Mouse (Mus musculus): Measurements from ENCODE around the gene Pofut1. TPM values are rescaled to one million over a fixed set of nuclear protein-coding genes. Genes with fewer than 3 reads are reported as not detected.

Pofut1 gene
- polyA plus RNA-seq, 1 experiment from 2014 or later = 3.7 TPM

- under 1% methylated on average over 63 of the region's 63 CpGs for WGBS
- H3K27me3 ChIP-seq (replicated peaks) = no peaks in the 10 kb centered on the region
- peak within 1 kb of the TSS; percentile 80 for H3K4me3 ChIP-seq
- peak within 1 kb of the TSS; percentile 83 for H3K4me2 ChIP-seq
- H3K36me3 ChIP-seq = 0 out of 2 replicates have a peak, but pooled peaks cover 3% of the 10 kb centered on the region
- H3K27ac ChIP-seq (ENCODE audit: poor library complexity, severe bottlenecking) = no peak within 1 kb of the TSS
- peaks cover 20% of the 10 kb centered on the region for H3K4me1 ChIP-seq (replicated peaks)
- peak; percentile 90 for ATAC-seq (ENCODE audit: insufficient number of reproducible peaks, low FRiP score)
- H3K9me3 ChIP-seq (replicated peaks) = no peaks in the 10 kb centered on the region
- H3K9ac ChIP-seq = peak within 1 kb of the TSS; percentile 90
These were observed 49.9 kb downstream of the Pofut1 start, which contains the start of gene Kif3b for GRCm38 (mm10) chr2:153290938-153291928. TSS of gene Kif3b (plus strand) at chr2:153291413.

- H3K27ac ChIP-seq (ENCODE audit: poor library complexity, severe bottlenecking) = no peak overlapping the region
- peak overlapping the region; percentile 90; the same call in 1 of the 2 replicates for H3K9ac ChIP-seq
- peak overlapping the region; percentile 80 for H3K4me3 ChIP-seq
- no peak; the same call in 1 of the 2 replicates for ATAC-seq (ENCODE audit: insufficient number of reproducible peaks, low FRiP score)
- peaks cover 20% of the 10 kb centered on the region for H3K4me1 ChIP-seq (replicated peaks)
- H3K36me3 ChIP-seq = 0 out of 2 replicates have a peak, but pooled peaks cover 3% of the 10 kb centered on the region
- 44% methylated on average over 7 of the region's 7 CpGs for WGBS
- no peaks in the 10 kb centered on the region for H3K27me3 ChIP-seq (replicated peaks)
- no peaks in the 10 kb centered on the region for H3K9me3 ChIP-seq (replicated peaks)
- peak overlapping the region; percentile 83 for H3K4me2 ChIP-seq
These were observed 51.0 kb downstream of the Pofut1 start for GRCm38 (mm10) chr2:153292305-153292861.

- Histone ChIP-seq H3K27ac (ENCODE audit: poor library complexity, severe bottlenecking) (no peak overlapping the region), H3K9me3 (replicated peaks) (no peaks in the 10 kb centered on the region), H3K4me1 (replicated peaks) (peaks cover 14% of the 10 kb centered on the region), H3K4me3 (no peak overlapping the region), H3K36me3 (0 out of 2 replicates have a peak, but pooled peaks cover 3% of the 10 kb centered on the region), H3K27me3 (replicated peaks) (no peaks in the 10 kb centered on the region), H3K9ac (no peak overlapping the region), H3K4me2 (no peak overlapping the region)
- 76% methylated on average over 4 of the region's 4 CpGs for WGBS
- no peak for ATAC-seq (ENCODE audit: insufficient number of reproducible peaks, low FRiP score)
These were observed 53.9 kb downstream of the Pofut1 start for GRCm38 (mm10) chr2:153295196-153295595.

- H3K27me3 ChIP-seq (replicated peaks) = no peaks in the 10 kb centered on the region
- no peak overlapping the region for H3K4me2 ChIP-seq
- no peak overlapping the region for H3K27ac ChIP-seq (ENCODE audit: poor library complexity, severe bottlenecking)
- H3K36me3 ChIP-seq = 0 out of 2 replicates have a peak, but pooled peaks cover 3% of the 10 kb centered on the region
- no peak overlapping the region for H3K4me3 ChIP-seq
- no peaks in the 10 kb centered on the region; the same call in 1 of the 2 replicates for H3K4me1 ChIP-seq (replicated peaks)
- no peaks in the 10 kb centered on the region for H3K9me3 ChIP-seq (replicated peaks)
- no peak overlapping the region for H3K9ac ChIP-seq
- 85% methylated on average over 4 of the region's 4 CpGs for WGBS
- ATAC-seq (ENCODE audit: insufficient number of reproducible peaks, low FRiP score) = no peak
These were observed 56.4 kb downstream of the Pofut1 start for GRCm38 (mm10) chr2:153297771-153298170.

- H3K9me3 ChIP-seq (replicated peaks) = no peaks in the 10 kb centered on the region
- H3K4me1 ChIP-seq (replicated peaks) = no peaks in the 10 kb centered on the region
- H3K4me2 ChIP-seq = no peak overlapping the region
- H3K27me3 ChIP-seq (replicated peaks) = no peaks in the 10 kb centered on the region
- no peak overlapping the region for H3K4me3 ChIP-seq
- H3K36me3 ChIP-seq = 0 out of 2 replicates have a peak, but pooled peaks cover 6% of the 10 kb centered on the region
- no peak overlapping the region for H3K9ac ChIP-seq
- WGBS = 64% methylated on average over 4 of the region's 4 CpGs
- H3K27ac ChIP-seq (ENCODE audit: poor library complexity, severe bottlenecking) = no peak overlapping the region
- no peak for ATAC-seq (ENCODE audit: insufficient number of reproducible peaks, low FRiP score)
These were observed 57.1 kb downstream of the Pofut1 start for GRCm38 (mm10) chr2:153298460-153298859.

GRCm38 (mm10) chr2:153298863-153299262 lies 57.5 kb downstream of the Pofut1 start:
- WGBS = 57% methylated on average over 4 of the region's 4 CpGs
- Histone ChIP-seq H3K4me2 (no peak overlapping the region), H3K27ac (ENCODE audit: poor library complexity, severe bottlenecking) (no peak overlapping the region), H3K36me3 (0 out of 2 replicates have a peak, but pooled peaks cover 6% of the 10 kb centered on the region), H3K9me3 (replicated peaks) (no peaks in the 10 kb centered on the region), H3K27me3 (replicated peaks) (no peaks in the 10 kb centered on the region), H3K9ac (no peak overlapping the region), H3K4me1 (replicated peaks) (no peaks in the 10 kb centered on the region), H3K4me3 (no peak overlapping the region)
- no peak for ATAC-seq (ENCODE audit: insufficient number of reproducible peaks, low FRiP score)

- WGBS = 92% methylated on average over 5 of the region's 5 CpGs
- Histone ChIP-seq H3K9me3 (replicated peaks) (no peaks in the 10 kb centered on the region), H3K4me1 (replicated peaks) (peaks cover 11% of the 10 kb centered on the region), H3K4me3 (no peak overlapping the region), H3K9ac (no peak overlapping the region), H3K27ac (ENCODE audit: poor library complexity, severe bottlenecking) (no peak overlapping the region), H3K4me2 (no peak overlapping the region), H3K36me3 (0 out of 2 replicates have a peak, but pooled peaks cover 3% of the 10 kb centered on the region), H3K27me3 (replicated peaks) (no peaks in the 10 kb centered on the region)
- no peak for ATAC-seq (ENCODE audit: insufficient number of reproducible peaks, low FRiP score)
These were observed 59.8 kb downstream of the Pofut1 start for GRCm38 (mm10) chr2:153301123-153301522.

GRCm38 (mm10) chr2:153305240-153305639 lies 63.9 kb downstream of the Pofut1 start:
- H3K27ac ChIP-seq (ENCODE audit: poor library complexity, severe bottlenecking) = peak overlapping the region; percentile 82
- H3K4me3 ChIP-seq = no peak overlapping the region
- H3K36me3 ChIP-seq = 0 out of 2 replicates have a peak, but pooled peaks cover 3% of the 10 kb centered on the region
- peaks cover 18% of the 10 kb centered on the region for H3K4me1 ChIP-seq (replicated peaks)
- WGBS = 52% methylated on average over 6 of the region's 6 CpGs
- H3K4me2 ChIP-seq = no peak overlapping the region
- H3K27me3 ChIP-seq (replicated peaks) = no peaks in the 10 kb centered on the region
- no peaks in the 10 kb centered on the region for H3K9me3 ChIP-seq (replicated peaks)
- ATAC-seq (ENCODE audit: insufficient number of reproducible peaks, low FRiP score) = no peak
- peak overlapping the region; percentile 51 for H3K9ac ChIP-seq

GRCm38 (mm10) chr2:153308586-153308985 lies 67.3 kb downstream of the Pofut1 start:
- Histone ChIP-seq H3K27me3 (replicated peaks) (no peaks in the 10 kb centered on the region), H3K9me3 (replicated peaks) (no peaks in the 10 kb centered on the region), H3K4me2 (no peak overlapping the region), H3K36me3 (no peaks in the 10 kb centered on the region), H3K4me3 (no peak overlapping the region), H3K27ac (ENCODE audit: poor library complexity, severe bottlenecking) (no peak overlapping the region), H3K4me1 (replicated peaks) (peaks cover 19% of the 10 kb centered on the region), H3K9ac (no peak overlapping the region)
- ATAC-seq (ENCODE audit: insufficient number of reproducible peaks, low FRiP score) = no peak
- 81% methylated on average over 7 of the region's 7 CpGs for WGBS

- Histone ChIP-seq H3K27ac (ENCODE audit: poor library complexity, severe bottlenecking) (no peak overlapping the region), H3K36me3 (no peaks in the 10 kb centered on the region), H3K4me3 (no peak overlapping the region), H3K4me1 (replicated peaks) (peaks cover 19% of the 10 kb centered on the region), H3K9me3 (replicated peaks) (no peaks in the 10 kb centered on the region), H3K9ac (no peak overlapping the region), H3K4me2 (no peak overlapping the region), H3K27me3 (replicated peaks) (no peaks in the 10 kb centered on the region)
- no peak for ATAC-seq (ENCODE audit: insufficient number of reproducible peaks, low FRiP score)
- 75% methylated on average over 8 of the region's 8 CpGs for WGBS
These were observed 67.8 kb downstream of the Pofut1 start for GRCm38 (mm10) chr2:153309106-153309505.

- Histone ChIP-seq H3K27ac (ENCODE audit: poor library complexity, severe bottlenecking) (no peak overlapping the region), H3K4me2 (no peak overlapping the region), H3K27me3 (replicated peaks) (no peaks in the 10 kb centered on the region), H3K36me3 (no peaks in the 10 kb centered on the region), H3K4me3 (no peak overlapping the region), H3K9me3 (replicated peaks) (no peaks in the 10 kb centered on the region), H3K4me1 (replicated peaks) (peaks cover 15% of the 10 kb centered on the region), H3K9ac (no peak overlapping the region)
- 70% methylated on average over 6 of the region's 6 CpGs for WGBS
- no peak for ATAC-seq (ENCODE audit: insufficient number of reproducible peaks, low FRiP score)
These were observed 68.9 kb downstream of the Pofut1 start for GRCm38 (mm10) chr2:153310228-153310627.
